Mouse (Mus musculus) liver, embryonic 14.5 days (tissue): ENCODE measurements around the gene Ntf3. TPM values are rescaled to one million over a fixed set of nuclear protein-coding genes. Genes with fewer than 3 reads are reported as not detected.

ENCODE experiments used
- ATAC-seq: fragments of 200-750 bp; cut with Nextera tagmentation; 2 replicates; pipeline ENCODE4 v1.8.0; 2017; ENCODE audit warnings: moderate number of reproducible peaks, mild to moderate bottlenecking, moderate library complexity; ENCODE audit not compliant: insufficient read depth
- DNase-seq, 3 experiments: peaks; one replicate each; pipeline ENCODE4 v3.0.0-alpha.2; 2012 to 2013; ENCODE audit warnings: low read depth in 3 of 3, low spot score in 3 of 3
- H3K27ac ChIP-seq: fragments of 300-500 bp; sonication (generic); 2 replicates; pipeline ENCODE4 v1.5.1; 2014; ENCODE audit warnings: moderate library complexity, mild to moderate bottlenecking, control low read depth, inconsistent platforms
- H3K27me3 ChIP-seq: fragments of 300-500 bp; sonication (generic); 2 replicates; pipeline ENCODE4 v1.6.1; 2014; ENCODE audit warnings: mild to moderate bottlenecking, low read length, moderate library complexity; ENCODE audit not compliant: control insufficient read depth, insufficient read depth
- H3K36me3 ChIP-seq: fragments of 300-500 bp; sonication (generic); replicated peaks from 2 replicates; pipeline ENCODE4 v1.6.1; 2014; ENCODE audit warnings: low read depth; ENCODE audit not compliant: control insufficient read depth, insufficient read depth
- H3K4me1 ChIP-seq, 2 experiments: fragments of 200-500 bp in 1 of 2; fragments of 300-500 bp in 1 of 2; sonication (generic) in 1 of 2; replicated peaks; 2 replicates each; pipeline ENCODE4 v1.6.1; 2012 to 2014; ENCODE audit warnings: antibody characterized with exemption in 1 of 2, inconsistent platforms in 1 of 2, low read length in 1 of 2; ENCODE audit not compliant: control insufficient read depth in 2 of 2, insufficient read depth in 2 of 2
- H3K4me2 ChIP-seq: fragments of 300-500 bp; sonication (generic); 2 replicates; pipeline ENCODE4 v1.6.1; 2014; ENCODE audit warnings: low read depth, mild to moderate bottlenecking, control low read depth, moderate library complexity
- H3K4me3 ChIP-seq, 2 experiments: fragments of 200-500 bp in 1 of 2; fragments of 300-500 bp in 1 of 2; sonication (generic) in 1 of 2; 2 replicates each; pipeline ENCODE4 v1.5.1; 2012 to 2014; ENCODE audit warnings: low read depth in 2 of 2, low read length in 2 of 2, mild to moderate bottlenecking in 2 of 2, control low read depth in 1 of 2, inconsistent platforms in 1 of 2, moderate library complexity in 1 of 2; ENCODE audit not compliant: insufficient read depth in 1 of 2
- H3K9ac ChIP-seq: fragments of 300-500 bp; sonication (generic); replicated peaks from 2 replicates; pipeline ENCODE4 v1.6.1; 2014; ENCODE audit warnings: mild to moderate bottlenecking, control low read depth, moderate library complexity
- H3K9me3 ChIP-seq: fragments of 300-500 bp; sonication (generic); 2 replicates; pipeline ENCODE4 v1.6.1; 2016; ENCODE audit warnings: low read length, mixed read lengths; ENCODE audit not compliant: control insufficient read depth
- CTCF ChIP-seq: IDR thresholded peaks from 2 replicates; pipeline ENCODE4 v1.5.1; 2016; ENCODE audit warnings: antibody characterized with exemption, low read depth, control low read depth
- EP300 ChIP-seq: IDR thresholded peaks from 2 replicates; pipeline ENCODE4 v1.6.1; 2016; ENCODE audit warnings: antibody characterized with exemption, low read depth
- WGBS: fragments of 180-500 bp; shearing (Covaris S2); extraction: QIAGEN DNeasy Blood & Tissue Kit; methylation state at CpG from one replicate; pipeline ENCODE4 v1.1.7; 2014; ENCODE audit not compliant: insufficient replicate concordance; 5-methylcytosine and 5-hydroxymethylcytosine counted together
- polyA plus RNA-seq, 2 experiments: library from polyadenylated mRNA; depleted of rRNA in 1 of 2; stranded (reverse) in 1 of 2; unstranded in 1 of 2; fragments of >200 nt; fragmentation: Nextera tagmentation in 1 of 2; extraction: Ambion mirVana in 1 of 2; gene quantifications; 2 replicates each; pipeline versions ENCODE4 v1.2.1 to v1.2.3; 2012 to 2014

Gene Ntf3
- 0.20 and 0.35 TPM in 2 replicates for polyA plus RNA-seq (2012; rRNA removed)
- 0.30 and 0.38 TPM in 2 replicates for polyA plus RNA-seq (2014; fragmentation: Nextera tagmentation; extraction: Ambion mirVana)

DNA sequence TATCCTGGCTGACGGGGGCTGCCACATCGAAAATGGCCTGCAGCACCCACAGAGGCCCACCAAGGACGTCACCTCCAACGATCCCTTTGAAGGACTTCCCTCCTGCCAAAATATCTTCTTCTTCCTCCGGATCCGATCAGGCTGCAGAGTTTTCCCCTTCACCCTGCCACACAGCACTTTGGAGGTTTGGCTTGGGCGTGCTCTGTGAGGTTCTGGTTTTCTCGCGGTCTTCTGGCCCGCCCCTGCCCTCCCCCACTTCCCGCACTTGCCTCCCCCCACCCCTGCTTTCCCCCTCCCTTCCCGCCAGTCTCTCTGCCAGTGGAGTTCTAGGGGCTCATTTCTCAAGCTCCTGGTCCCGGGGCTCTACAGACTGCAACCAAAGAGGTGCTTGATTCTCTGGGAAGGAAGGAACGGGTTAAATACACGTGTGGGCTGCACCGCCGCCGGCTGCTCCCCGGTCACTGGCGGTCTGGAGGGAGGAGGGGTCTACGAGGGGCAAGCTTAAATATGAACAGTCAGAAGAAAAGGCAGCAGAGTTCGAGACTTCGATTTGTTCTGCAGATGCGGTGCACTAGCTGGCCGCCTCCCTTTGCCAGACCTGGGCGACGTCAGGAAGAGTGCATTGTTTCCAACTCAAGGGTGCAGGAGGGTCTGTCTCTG is at the start of gene Ntf3:
Ntf3 (minus strand) TSS at position 363 of the 660 bp plus-strand sequence.
- WGBS, result under 1% methylated on average over 27 of the region's 27 CpGs
- Histone ChIP-seq H3K36me3 (no peaks in the 10 kb centered on the region), H3K4me1 (no peaks in the 10 kb centered on the region), H3K27ac (no peak within 1 kb of the TSS), H3K4me2 (no peak within 1 kb of the TSS), H3K27me3 (peaks cover 46% of the 10 kb centered on the region), H3K9ac (no peak within 1 kb of the TSS), H3K9me3 (no peaks in the 10 kb centered on the region), H3K4me3 (peak within 1 kb of the TSS in 1 of 2 experiments; percentile 31; a peak in 1 of 4 replicates)
- no peak for DNase-seq
- TF ChIP-seq EP300 (no peak), CTCF (no peak)
- ATAC-seq, result no peak

DNA sequence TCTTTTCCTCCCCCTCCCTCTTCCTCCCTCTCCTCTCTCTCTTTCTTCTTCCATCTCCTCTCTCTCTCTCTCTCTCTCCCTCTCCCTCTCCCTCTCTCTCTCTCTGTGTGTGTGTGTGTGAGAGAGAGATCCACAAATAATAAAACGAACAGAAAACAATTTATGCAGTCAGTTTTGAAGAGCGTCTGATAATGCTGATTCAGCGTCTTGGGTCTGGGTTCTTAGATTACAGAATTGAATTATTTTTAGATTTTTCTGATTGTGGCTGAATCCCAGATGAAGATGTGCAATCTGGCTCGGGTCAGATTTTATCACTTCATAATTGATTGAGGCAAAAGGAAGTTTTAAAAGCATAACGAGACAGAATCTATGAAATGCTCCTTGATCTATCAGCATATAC is 46.6 kb upstream of the Ntf3 start:
- Histone ChIP-seq H3K27ac (no peak overlapping the region), H3K4me3 (no peak overlapping the region), H3K9me3 (no peaks in the 10 kb centered on the region), H3K9ac (no peak overlapping the region), H3K4me2 (no peak overlapping the region), H3K4me1 (no peaks in the 10 kb centered on the region), H3K27me3 (no peaks in the 10 kb centered on the region), H3K36me3 (no peaks in the 10 kb centered on the region)
- 55% methylated on average over 5 of the region's 5 CpGs for WGBS
- TF ChIP-seq CTCF (no peak), EP300 (no peak)
- no peak for ATAC-seq
- DNase-seq, result no peak

DNA sequence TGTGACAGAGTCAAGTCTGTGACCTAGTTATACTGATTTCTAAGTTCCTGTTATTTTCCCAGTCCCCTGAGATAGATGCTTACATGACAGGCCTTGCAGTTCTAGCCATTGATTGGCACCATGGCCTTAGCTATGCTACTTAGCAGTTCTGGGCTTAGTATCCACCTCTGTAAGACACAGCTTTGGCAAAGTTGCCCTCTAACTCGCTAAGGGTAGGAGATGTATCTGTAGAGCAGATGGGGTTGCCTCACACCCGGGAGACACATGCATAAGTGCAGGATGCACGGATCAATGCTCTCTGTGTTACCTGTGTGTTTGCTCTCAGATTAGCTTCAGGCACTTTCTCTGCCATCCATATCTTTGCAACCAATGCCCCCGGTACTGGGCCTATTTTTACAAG is 36.7 kb upstream of the Ntf3 start:
- no peak overlapping the region for H3K9ac ChIP-seq
- H3K9me3 ChIP-seq, result no peaks in the 10 kb centered on the region
- 54% methylated on average over 4 of the region's 4 CpGs for WGBS
- H3K27me3 ChIP-seq, result no peaks in the 10 kb centered on the region
- H3K4me3 ChIP-seq, result no peak overlapping the region
- no peak for DNase-seq
- H3K36me3 ChIP-seq, result no peaks in the 10 kb centered on the region
- TF ChIP-seq EP300 (no peak), CTCF (no peak)
- ATAC-seq, result no peak
- H3K27ac ChIP-seq, result no peak overlapping the region
- H3K4me2 ChIP-seq, result no peak overlapping the region
- no peaks in the 10 kb centered on the region for H3K4me1 ChIP-seq

DNA sequence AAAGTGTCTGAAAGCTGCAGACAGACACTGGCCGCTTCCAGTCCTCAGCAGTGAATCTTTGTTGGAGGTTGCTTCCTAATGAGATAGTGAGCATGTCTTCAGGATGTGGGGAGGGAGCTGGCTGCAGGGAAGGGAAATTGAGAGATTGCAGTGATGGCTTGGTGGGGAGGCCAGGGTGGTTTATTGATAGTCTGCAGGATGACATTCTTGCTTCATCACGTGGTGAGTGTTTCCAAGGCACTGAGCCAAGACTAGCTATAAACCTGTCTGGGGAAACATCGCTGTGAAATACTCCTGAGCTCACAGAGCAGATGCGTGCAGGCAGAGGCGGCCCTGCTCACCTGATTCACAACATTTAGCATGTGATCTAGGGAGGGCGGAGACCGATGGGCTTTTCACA is 36.2 kb upstream of the Ntf3 start:
- DNase-seq, result no peak
- Histone ChIP-seq H3K27me3 (no peaks in the 10 kb centered on the region), H3K4me2 (no peak overlapping the region), H3K4me3 (no peak overlapping the region), H3K36me3 (no peaks in the 10 kb centered on the region), H3K9ac (no peak overlapping the region), H3K27ac (no peak overlapping the region), H3K9me3 (no peaks in the 10 kb centered on the region), H3K4me1 (no peaks in the 10 kb centered on the region)
- no peak for ATAC-seq
- TF ChIP-seq EP300 (no peak), CTCF (no peak)
- WGBS, result 45% methylated on average over 7 of the region's 7 CpGs

DNA sequence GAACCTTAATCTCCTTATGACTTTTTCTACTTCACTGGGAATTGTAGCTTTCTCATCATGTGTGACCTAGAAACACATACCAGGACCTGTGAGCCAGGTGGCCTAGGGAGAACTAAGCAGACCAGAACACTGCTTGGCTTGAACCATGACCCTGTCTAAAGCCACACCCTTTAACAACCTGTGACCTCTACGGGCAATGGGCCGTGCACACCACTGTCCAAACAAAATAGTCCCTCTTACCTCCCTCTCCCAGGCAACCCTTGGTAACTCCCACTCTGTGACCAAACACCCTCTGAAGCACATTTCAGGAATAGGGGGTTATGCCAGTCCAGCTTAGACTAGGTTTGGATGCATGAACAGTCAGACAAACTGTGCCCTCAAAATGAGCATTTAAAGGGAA is 35.0 kb upstream of the Ntf3 start:
- 71% methylated on average over 2 of the region's 2 CpGs for WGBS
- ATAC-seq (no peak), DNase-seq (no peak)
- H3K9me3 ChIP-seq, result no peaks in the 10 kb centered on the region
- no peaks in the 10 kb centered on the region for H3K27me3 ChIP-seq
- no peak overlapping the region for H3K4me2 ChIP-seq
- H3K4me1 ChIP-seq, result no peaks in the 10 kb centered on the region
- H3K36me3 ChIP-seq, result no peaks in the 10 kb centered on the region
- H3K27ac ChIP-seq, result no peak overlapping the region
- H3K4me3 ChIP-seq, result no peak overlapping the region
- TF ChIP-seq CTCF (no peak), EP300 (no peak)
- H3K9ac ChIP-seq, result no peak overlapping the region
